Mouse (Mus musculus) forebrain, embryonic 12.5 days (tissue): ENCODE data around the gene Acox3. TPM values are rescaled to one million over a fixed set of nuclear protein-coding genes. Genes with fewer than 3 reads are reported as not detected.
A peak's percentile ranks its signal among the peaks of the same experiment; 100 is the strongest.
"Not testable (repeated sequence)": the region's sequence is repeated elsewhere in the genome, so short reads cannot be mapped to it uniquely, and the experiment has no call there.

Source experiments
- ATAC-seq: fragments of 200-750 bp; cut with Nextera tagmentation; 2 replicates; pipeline ENCODE4 v1.8.0; 2017; ENCODE audit warnings: moderate TSS enrichment; ENCODE audit not compliant: low FRiP score
- H3K27ac ChIP-seq: fragments of 300-500 bp; sonication (generic); 2 replicates; pipeline ENCODE4 v1.5.1; 2016; ENCODE audit warnings: mild to moderate bottlenecking
- H3K27me3 ChIP-seq: fragments of 300-500 bp; sonication (generic); 2 replicates; pipeline ENCODE4 v1.6.1; 2016; ENCODE audit warnings: mild to moderate bottlenecking
- H3K36me3 ChIP-seq: fragments of 300-500 bp; sonication (generic); replicated peaks from 2 replicates; pipeline ENCODE4 v1.6.1; 2016; ENCODE audit warnings: mild to moderate bottlenecking
- H3K4me1 ChIP-seq: fragments of 300-500 bp; sonication (generic); 2 replicates; pipeline ENCODE4 v1.6.1; 2016
- H3K4me2 ChIP-seq: fragments of 300-500 bp; sonication (generic); 2 replicates; pipeline ENCODE4 v1.6.1; 2016; ENCODE audit warnings: mild to moderate bottlenecking, moderate library complexity
- H3K4me3 ChIP-seq: fragments of 300-500 bp; sonication (generic); replicated peaks from 2 replicates; pipeline ENCODE4 v1.5.1; 2016; ENCODE audit warnings: mild to moderate bottlenecking
- H3K9ac ChIP-seq: fragments of 300-500 bp; sonication (generic); 2 replicates; pipeline ENCODE4 v1.6.1; 2016; ENCODE audit warnings: mild to moderate bottlenecking
- H3K9me3 ChIP-seq: fragments of 300-500 bp; sonication (generic); 2 replicates; pipeline ENCODE4 v1.6.1; 2016
- WGBS: fragments of 180-500 bp; shearing (Covaris S2); methylation state at CpG from one replicate; pipeline ENCODE4 v1.1.7; 2016; 5-methylcytosine and 5-hydroxymethylcytosine counted together
- polyA plus RNA-seq: library from polyadenylated mRNA; unstranded; fragments of >200 nt; fragmentation: Nextera tagmentation; extraction: Ambion mirVana; gene quantifications from 2 replicates; pipeline ENCODE4 v1.2.1, GENCODE M21; 2016

Acox3 gene
- polyA plus RNA-seq, 1 experiment from 2014 or later = 15.6 TPM

DNA sequence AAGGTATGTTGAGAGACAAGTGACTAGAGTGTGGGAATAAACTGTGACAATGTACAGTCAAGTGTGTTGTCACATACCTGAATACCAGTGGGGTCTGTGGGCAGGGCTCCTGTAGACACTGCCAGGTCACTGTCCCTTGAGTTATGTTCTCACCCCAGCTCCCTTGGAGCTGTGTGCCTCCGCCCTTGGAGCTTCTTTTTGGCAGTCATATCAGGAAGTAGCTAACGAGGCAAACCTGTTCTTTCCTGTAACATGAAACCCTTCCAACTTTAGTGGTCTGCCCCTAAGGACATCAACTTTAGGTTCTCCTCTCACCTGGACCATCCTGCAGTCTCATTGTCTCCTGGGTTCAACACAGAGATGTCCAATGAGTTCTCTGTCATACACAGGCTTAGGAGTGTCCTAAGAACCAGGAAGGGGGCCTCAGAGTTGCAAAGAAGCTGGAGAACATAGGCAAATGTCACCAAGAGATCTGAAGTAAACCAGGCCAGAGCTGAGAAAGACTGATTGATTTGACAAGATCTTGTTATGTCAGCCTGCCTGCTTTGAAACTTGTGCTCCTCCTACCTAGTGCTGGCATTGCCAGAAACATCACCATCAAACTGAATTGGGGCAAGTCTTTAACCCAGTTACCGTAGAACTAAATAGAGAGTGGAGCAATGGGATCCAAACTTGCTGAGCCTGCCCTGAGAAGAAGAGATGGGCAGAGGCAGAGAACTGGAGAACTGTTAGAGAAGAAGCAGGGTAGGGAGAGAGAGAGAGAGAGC lies 2.5 kb upstream of the Acox3 start:
- Histone ChIP-seq H3K4me3 (no peak overlapping the region), H3K4me1 (peaks cover 15% of the 10 kb centered on the region), H3K27me3 (peaks cover 42% of the 10 kb centered on the region), H3K36me3 (no peaks in the 10 kb centered on the region), H3K27ac (no peak overlapping the region), H3K9me3 (no peaks in the 10 kb centered on the region), H3K9ac (no peak overlapping the region), H3K4me2 (no peak overlapping the region)
- WGBS = 60% methylated on average over 3 of the region's 3 CpGs
- no peak for ATAC-seq

GRCm38 (mm10) chr5:35583221-35583783 lies 462 bp downstream of the Acox3 start:
- Histone ChIP-seq H3K9ac (peak overlapping the region; percentile 61), H3K4me3 (peak overlapping the region; percentile 61), H3K27me3 (peaks cover 24% of the 10 kb centered on the region), H3K36me3 (peaks cover 3% of the 10 kb centered on the region; the same call in 1 of the 2 replicates), H3K9me3 (no peaks in the 10 kb centered on the region), H3K4me1 (peaks cover 15% of the 10 kb centered on the region), H3K4me2 (peak overlapping the region; percentile 78), H3K27ac (no peak overlapping the region)
- ATAC-seq = no peak
- 5% methylated on average over 17 of the region's 17 CpGs for WGBS

DNA sequence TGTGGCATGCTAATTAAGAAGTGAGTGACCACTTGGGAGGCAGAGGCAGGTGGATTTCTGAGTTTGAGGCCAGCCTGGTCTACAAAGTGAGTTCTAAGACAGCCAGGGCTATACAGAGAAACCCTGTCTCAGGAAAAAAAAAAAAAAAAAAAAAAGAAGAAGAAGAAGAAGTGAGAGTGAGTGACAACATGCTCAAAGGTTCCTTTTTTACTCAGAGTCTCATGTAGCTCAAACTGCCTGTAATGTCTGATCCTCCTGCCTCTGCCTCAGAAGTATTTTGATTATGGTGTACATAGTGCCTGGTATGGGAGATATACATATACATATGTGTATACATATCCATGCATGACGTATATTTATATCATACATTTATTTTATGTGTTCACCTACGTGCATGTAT lies 1.4 kb downstream of the Acox3 start:
- not testable (repeated sequence) for H3K9me3 ChIP-seq, ATAC-seq, H3K9ac ChIP-seq, H3K4me3 ChIP-seq, H3K27ac ChIP-seq
- peaks cover 18% of the 10 kb centered on the region for H3K27me3 ChIP-seq
- WGBS = 88% methylated on average over 2 of the region's 2 CpGs
- H3K4me2 ChIP-seq = 0 out of 2 replicates have a peak overlapping the region, but pooled peaks have one; percentile 78
- H3K36me3 ChIP-seq = peaks cover 12% of the 10 kb centered on the region
- H3K4me1 ChIP-seq = peaks cover 15% of the 10 kb centered on the region

DNA sequence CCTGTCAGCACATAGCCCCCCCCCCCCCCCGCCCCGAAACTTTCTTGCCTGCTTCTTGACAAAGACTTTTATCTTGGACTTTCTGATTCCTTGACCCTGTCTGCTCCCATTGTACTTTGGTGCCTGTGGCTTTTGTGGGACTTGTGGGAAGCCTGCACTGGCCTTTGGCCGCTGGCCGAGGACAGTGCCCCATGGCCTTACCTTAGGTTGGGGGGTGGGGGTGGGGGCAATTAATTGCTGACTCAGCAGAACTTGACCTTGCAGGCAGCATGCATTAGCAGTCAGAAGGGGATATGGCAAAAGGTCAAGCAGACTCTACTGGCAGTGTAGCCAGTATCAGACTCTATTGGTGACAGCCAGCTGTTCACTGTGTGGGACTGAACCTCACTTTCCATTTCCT lies 8.7 kb downstream of the Acox3 start:
- no peaks in the 10 kb centered on the region for H3K4me1 ChIP-seq
- H3K36me3 ChIP-seq = peaks cover 54% of the 10 kb centered on the region
- H3K9me3 ChIP-seq = 0 out of 2 replicates have a peak, but pooled peaks cover 3% of the 10 kb centered on the region
- no peaks in the 10 kb centered on the region for H3K27me3 ChIP-seq
- no peak overlapping the region for H3K4me3 ChIP-seq
- no peak for ATAC-seq
- WGBS = 84% methylated on average over 4 of the region's 4 CpGs
- H3K4me2 ChIP-seq = no peak overlapping the region
- no peak overlapping the region for H3K27ac ChIP-seq
- H3K9ac ChIP-seq = no peak overlapping the region

DNA sequence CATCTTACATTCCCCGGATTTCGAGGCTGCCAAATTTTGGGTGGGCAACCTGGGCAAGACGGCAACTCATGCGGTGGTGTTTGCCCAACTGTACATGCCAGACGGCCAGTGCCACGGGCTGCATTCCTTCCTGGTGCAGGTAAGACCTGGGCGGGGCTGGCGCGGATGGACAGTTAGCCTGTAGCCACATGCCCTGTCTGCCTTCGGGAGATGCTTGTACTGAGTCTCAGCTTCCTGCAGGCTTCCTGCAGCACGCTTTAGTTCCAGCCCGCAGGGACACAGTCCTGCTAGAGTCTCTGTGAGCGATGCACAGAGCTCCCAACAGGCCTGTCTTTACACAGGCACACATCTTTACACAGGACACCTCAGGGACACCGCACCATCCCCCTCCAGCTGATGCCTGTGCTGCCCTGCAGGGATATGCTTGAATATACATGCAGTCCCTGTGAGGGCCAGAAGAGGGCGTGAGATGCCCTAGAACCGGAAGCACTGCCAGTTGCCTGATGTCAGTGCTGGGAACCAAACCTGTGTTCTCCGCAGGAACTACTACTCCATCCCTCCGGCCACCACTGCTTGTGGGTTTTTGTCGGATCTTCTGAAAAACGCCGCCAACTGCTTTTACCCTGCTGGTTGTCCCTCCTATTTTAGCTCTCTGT lies 9.4 kb downstream of the Acox3 start:
- peaks cover 60% of the 10 kb centered on the region for H3K36me3 ChIP-seq
- 0 out of 2 replicates have a peak, but pooled peaks cover 3% of the 10 kb centered on the region for H3K9me3 ChIP-seq
- 85% methylated on average over 21 of the region's 21 CpGs for WGBS
- no peak overlapping the region for H3K4me2 ChIP-seq
- no peak overlapping the region for H3K9ac ChIP-seq
- H3K4me1 ChIP-seq = no peaks in the 10 kb centered on the region
- ATAC-seq = no peak
- H3K27ac ChIP-seq = no peak overlapping the region
- H3K4me3 ChIP-seq = no peak overlapping the region
- H3K27me3 ChIP-seq = no peaks in the 10 kb centered on the region

DNA sequence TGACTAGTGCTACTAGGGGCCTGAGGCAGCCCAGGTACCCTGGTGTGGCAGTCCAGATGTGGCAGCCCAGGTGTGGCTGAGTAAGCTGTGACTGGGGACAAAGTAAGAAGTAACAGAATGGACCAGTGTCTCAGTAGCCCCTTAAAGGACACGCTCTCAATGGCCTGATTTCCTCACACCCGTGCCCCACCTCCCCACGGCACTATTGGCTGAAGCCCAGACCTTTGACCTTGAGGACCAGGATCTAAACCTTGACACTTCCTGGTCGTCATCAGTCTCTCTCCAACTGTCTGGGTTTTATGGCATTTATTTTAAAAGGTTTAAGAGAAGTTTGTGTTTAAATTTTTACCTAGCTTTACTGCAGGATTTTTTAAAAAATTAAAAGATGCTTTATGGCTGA lies 10.0 kb downstream of the Acox3 start:
- Histone ChIP-seq H3K27ac (no peak overlapping the region), H3K4me3 (no peak overlapping the region), H3K36me3 (peaks cover 62% of the 10 kb centered on the region), H3K27me3 (no peaks in the 10 kb centered on the region), H3K4me1 (no peaks in the 10 kb centered on the region), H3K4me2 (no peak overlapping the region), H3K9ac (no peak overlapping the region), H3K9me3 (0 out of 2 replicates have a peak, but pooled peaks cover 3% of the 10 kb centered on the region)
- ATAC-seq = no peak
- 81% methylated on average over 4 of the region's 4 CpGs for WGBS

DNA sequence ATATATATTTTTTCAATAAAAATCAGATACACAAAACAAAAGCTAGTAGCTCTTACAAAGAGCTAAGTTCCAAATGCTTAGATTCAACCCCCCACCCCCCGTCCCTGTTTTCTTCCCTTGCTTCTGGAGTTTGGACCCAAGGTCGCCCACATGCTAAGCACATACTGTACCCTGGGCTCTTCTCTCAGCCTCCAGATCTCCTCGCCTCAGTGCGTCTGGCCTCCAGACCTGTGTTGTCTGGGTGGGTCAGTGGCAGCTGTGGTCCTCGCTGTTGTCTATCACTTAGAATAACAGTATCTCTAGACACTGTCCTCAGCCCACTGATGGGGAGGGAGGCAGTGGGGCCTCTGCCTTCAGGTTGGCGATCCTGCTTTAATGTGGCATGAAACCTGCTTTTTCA lies 10.4 kb downstream of the Acox3 start:
- WGBS = 88% methylated on average over 6 of the region's 6 CpGs
- no peaks in the 10 kb centered on the region for H3K4me1 ChIP-seq
- H3K4me2 ChIP-seq = no peak overlapping the region
- H3K36me3 ChIP-seq = peaks cover 64% of the 10 kb centered on the region
- H3K27ac ChIP-seq = no peak overlapping the region
- H3K4me3 ChIP-seq = no peak overlapping the region
- H3K9ac ChIP-seq = no peak overlapping the region
- no peak for ATAC-seq
- 0 out of 2 replicates have a peak, but pooled peaks cover 3% of the 10 kb centered on the region for H3K9me3 ChIP-seq
- no peaks in the 10 kb centered on the region for H3K27me3 ChIP-seq

- 0 out of 2 replicates have a peak, but pooled peaks cover 3% of the 10 kb centered on the region for H3K9me3 ChIP-seq
- no peak overlapping the region for H3K4me2 ChIP-seq
- no peak overlapping the region for H3K4me3 ChIP-seq
- peaks cover 56% of the 10 kb centered on the region for H3K36me3 ChIP-seq
- no peaks in the 10 kb centered on the region for H3K4me1 ChIP-seq
- H3K9ac ChIP-seq = no peak overlapping the region
- no peak for ATAC-seq
- no peak overlapping the region for H3K27ac ChIP-seq
- WGBS = 92% methylated on average over 4 of the region's 4 CpGs
- H3K27me3 ChIP-seq = no peaks in the 10 kb centered on the region
Observed at GRCm38 (mm10) chr5:35594768-35595167, 11.9 kb downstream of the Acox3 start.

GRCm38 (mm10) chr5:35595706-35596105 lies 12.9 kb downstream of the Acox3 start:
- Histone ChIP-seq H3K4me2 (no peak overlapping the region), H3K36me3 (peaks cover 56% of the 10 kb centered on the region), H3K27ac (no peak overlapping the region), H3K4me3 (no peak overlapping the region), H3K9me3 (no peaks in the 10 kb centered on the region), H3K9ac (no peak overlapping the region), H3K4me1 (no peaks in the 10 kb centered on the region), H3K27me3 (no peaks in the 10 kb centered on the region)
- ATAC-seq = no peak
- 27% methylated on average over 4 of the region's 4 CpGs for WGBS

- Histone ChIP-seq H3K4me1 (no peaks in the 10 kb centered on the region), H3K9me3 (no peaks in the 10 kb centered on the region), H3K4me3 (no peak overlapping the region), H3K9ac (no peak overlapping the region), H3K36me3 (peaks cover 54% of the 10 kb centered on the region), H3K27ac (no peak overlapping the region), H3K27me3 (no peaks in the 10 kb centered on the region), H3K4me2 (no peak overlapping the region)
- WGBS = 87% methylated on average over 18 of the region's 18 CpGs
- no peak for ATAC-seq
Observed at GRCm38 (mm10) chr5:35596169-35597160, 13.6 kb downstream of the Acox3 start.

DNA sequence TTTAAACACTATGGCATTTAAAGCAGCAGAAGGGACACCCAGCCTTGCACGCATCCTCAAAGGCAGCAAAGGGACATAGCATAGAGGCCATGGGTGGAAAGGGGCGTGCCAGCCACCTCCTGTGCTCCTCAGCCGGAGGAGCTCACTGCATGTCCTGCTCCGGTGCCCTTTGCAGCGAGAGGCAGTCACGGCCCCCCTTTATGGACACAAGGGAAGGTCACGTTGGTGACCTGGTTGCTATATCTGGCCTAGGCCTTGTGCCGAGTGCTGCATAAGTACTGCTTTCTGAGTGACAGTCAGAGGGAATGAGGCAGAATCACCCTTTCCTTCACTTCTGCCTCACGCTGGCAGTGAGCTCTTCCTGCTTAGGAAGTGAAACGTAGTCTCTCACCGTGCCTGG lies 17.4 kb downstream of the Acox3 start:
- 85% methylated on average over 11 of the region's 11 CpGs for WGBS
- H3K36me3 ChIP-seq = peaks cover 59% of the 10 kb centered on the region

DNA sequence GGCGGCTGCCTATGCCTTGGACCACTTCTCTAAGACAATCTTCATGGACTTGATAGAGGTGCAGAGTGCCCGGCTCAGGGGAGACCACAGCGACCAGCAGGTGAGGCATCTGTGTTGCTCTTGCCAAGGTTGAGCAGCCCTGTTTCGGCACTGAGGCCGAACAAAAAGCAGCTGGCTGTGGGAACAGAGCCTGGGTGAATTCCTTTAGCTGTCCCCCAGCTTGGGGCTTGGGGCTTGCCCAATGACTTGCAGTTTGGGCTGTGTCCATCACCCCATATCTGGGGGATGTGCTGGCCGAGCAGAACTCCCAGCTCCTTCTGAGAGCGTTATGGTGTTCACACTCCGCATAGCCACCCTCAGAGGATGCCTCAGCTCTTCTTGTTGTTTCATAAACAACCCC lies 18.7 kb downstream of the Acox3 start:
- H3K4me1 ChIP-seq = no peaks in the 10 kb centered on the region
- no peak overlapping the region for H3K4me3 ChIP-seq
- no peaks in the 10 kb centered on the region for H3K9me3 ChIP-seq
- no peak overlapping the region for H3K4me2 ChIP-seq
- H3K27ac ChIP-seq = no peak overlapping the region
- WGBS = 89% methylated on average over 8 of the region's 8 CpGs
- H3K9ac ChIP-seq = no peak overlapping the region
- H3K27me3 ChIP-seq = no peaks in the 10 kb centered on the region
- ATAC-seq = no peak
- H3K36me3 ChIP-seq = peaks cover 54% of the 10 kb centered on the region

More for the DNA sequence above, 17.4 kb downstream of the Acox3 start:
- Histone ChIP-seq H3K4me2 (no peak overlapping the region), H3K9me3 (no peaks in the 10 kb centered on the region), H3K4me3 (no peak overlapping the region), H3K9ac (no peak overlapping the region), H3K27me3 (no peaks in the 10 kb centered on the region), H3K27ac (no peak overlapping the region), H3K4me1 (no peaks in the 10 kb centered on the region)
- no peak for ATAC-seq
